Mouse (Mus musculus): Measurements from ENCODE around the gene Mmp14. TPM values are rescaled to one million over a fixed set of nuclear protein-coding genes. Genes with fewer than 3 reads are reported as not detected.

Mmp14 gene
- total RNA-seq, 2 experiments from 2014 or later = 26.4 to 38.4 TPM

- peak in 1 of 2 experiments; percentile 54 for DNase-seq (ENCODE audit: low spot score in 2 of 2)
Observed at GRCm38 (mm10) chr14:54412629-54413170, 18.7 kb upstream of the Mmp14 start.

GRCm38 (mm10) chr14:54413877-54414700 is 17.3 kb upstream of the Mmp14 start:
- no peak for DNase-seq (ENCODE audit: low spot score in 2 of 2)

- no peak for DNase-seq (ENCODE audit: low spot score in 2 of 2)
Observed at GRCm38 (mm10) chr14:54415241-54416020, 16.0 kb upstream of the Mmp14 start.

- DNase-seq (ENCODE audit: low spot score in 2 of 2) = no peak
Observed at GRCm38 (mm10) chr14:54416229-54416775, 15.1 kb upstream of the Mmp14 start.

GRCm38 (mm10) chr14:54416830-54417229 is 14.6 kb upstream of the Mmp14 start:
- DNase-seq (ENCODE audit: low spot score in 2 of 2) = no peak

- DNase-seq (ENCODE audit: low spot score in 2 of 2) = no peak
Observed at GRCm38 (mm10) chr14:54417623-54418081, 13.8 kb upstream of the Mmp14 start, which contains the start of gene Slc7a7. TSS of gene Slc7a7 (minus strand) at chr14:54417780.

- no peak for DNase-seq (ENCODE audit: low spot score in 2 of 2)
Observed at GRCm38 (mm10) chr14:54421014-54421413, 10.4 kb upstream of the Mmp14 start.

- no peak for DNase-seq (ENCODE audit: low spot score in 2 of 2)
Observed at GRCm38 (mm10) chr14:54423406-54423805, 8.0 kb upstream of the Mmp14 start.

GRCm38 (mm10) chr14:54424634-54425033 is 6.8 kb upstream of the Mmp14 start:
- no peak for DNase-seq (ENCODE audit: low spot score in 2 of 2)

- no peak for DNase-seq (ENCODE audit: low spot score in 2 of 2)
Observed at GRCm38 (mm10) chr14:54425540-54425939, 5.9 kb upstream of the Mmp14 start.

- no peak for DNase-seq (ENCODE audit: low spot score in 2 of 2)
Observed at GRCm38 (mm10) chr14:54426003-54426688, 5.3 kb upstream of the Mmp14 start.

GRCm38 (mm10) chr14:54426689-54427398 is 4.6 kb upstream of the Mmp14 start, which contains the start of gene Mrpl52:
TSS of gene Mrpl52 (plus strand) at chr14:54426909.
- peak; percentile 85 to 93 for DNase-seq (ENCODE audit: low spot score in 2 of 2)

- no peak for DNase-seq (ENCODE audit: low spot score in 2 of 2)
Observed at GRCm38 (mm10) chr14:54427696-54428095, 3.7 kb upstream of the Mmp14 start.

GRCm38 (mm10) chr14:54428421-54428820 is 3.0 kb upstream of the Mmp14 start:
- DNase-seq (ENCODE audit: low spot score in 2 of 2) = no peak

GRCm38 (mm10) chr14:54429332-54430093 is 1.9 kb upstream of the Mmp14 start:
- no peak for DNase-seq (ENCODE audit: low spot score in 2 of 2)

GRCm38 (mm10) chr14:54430406-54431145 is 836 bp upstream of the Mmp14 start:
- DNase-seq (ENCODE audit: low spot score in 2 of 2) = no peak

GRCm38 (mm10) chr14:54432078-54432836 is 845 bp downstream of the Mmp14 start:
- DNase-seq (ENCODE audit: low spot score in 2 of 2) = peak; percentile 48 to 55

All from adrenal gland, adult 18-20 months (tissue).